Mouse (Mus musculus): ENCODE results near the gene Zfp36. TPM values are rescaled to one million over a fixed set of nuclear protein-coding genes. Genes with fewer than 3 reads are reported as not detected.

The Zfp36 gene
- total and polyA plus RNA-seq, 2 experiments from 2014 or later, result 3.0 to 3.9 TPM

DNA sequence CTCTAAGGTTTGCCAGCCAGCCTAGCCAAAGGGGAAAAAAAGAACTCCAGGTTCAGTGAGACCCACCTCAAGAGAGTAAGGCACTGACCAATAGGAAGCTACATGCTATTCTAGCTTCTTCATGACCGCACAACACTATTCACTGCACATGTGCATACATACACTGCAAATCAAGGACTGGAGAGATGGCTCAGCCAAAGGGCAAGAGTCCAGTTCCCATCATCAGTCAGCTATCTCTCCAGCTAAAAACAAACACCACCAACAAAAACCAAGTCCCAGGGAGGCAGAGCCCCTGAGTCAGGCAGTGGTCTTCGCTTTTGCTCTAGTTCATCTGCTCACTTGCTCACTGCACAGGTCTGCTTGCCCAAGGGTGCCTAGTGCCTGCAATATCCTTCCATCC, 51.8 kb downstream of the Zfp36 start:
- no peaks in the 10 kb centered on the region for H3K9me3 ChIP-seq (ENCODE audit: low read length)
- no peak overlapping the region for H3K4me3 ChIP-seq (ENCODE audit: low read length)
- WGBS, result 96% methylated on average over 2 of the region's 2 CpGs
- H3K36me3 ChIP-seq (ENCODE audit: insufficient read depth, low read length), result peaks cover 51% of the 10 kb centered on the region
- ATAC-seq, result no peak
- no peak overlapping the region for H3K27ac ChIP-seq
- H3K9ac ChIP-seq (replicated peaks; ENCODE audit: low read length), result no peak overlapping the region
- no peaks in the 10 kb centered on the region for H3K27me3 ChIP-seq (ENCODE audit: insufficient read depth, low read length)
- DNase-seq (ENCODE audit: low spot score), result no peak
- no peak overlapping the region for H3K4me2 ChIP-seq (ENCODE audit: low read depth, low read length)
- TF ChIP-seq CTCF (IDR thresholded peaks at IDR 0.05; ENCODE audit: low read depth), result no peak
- H3K4me1 ChIP-seq (ENCODE audit: insufficient read depth, low read length), result no peaks in the 10 kb centered on the region

Other genes with a start within 250 kb of the Zfp36 start
- gene Fbl, start 210.5 kb downstream of the Zfp36 start, total RNA-seq (2014; rRNA removed), result 23.5 and 24.4 TPM in 2 replicates
- gene Fbl, start 210.5 kb downstream of the Zfp36 start, polyA plus RNA-seq (2015; fragmentation: Nextera tagmentation; extraction: Ambion mirVana), result 70.7 and 73.7 TPM in 2 replicates
- gene Dyrk1b, start 200.8 kb downstream of the Zfp36 start, total RNA-seq (2014; rRNA removed), result 36.7 and 43.6 TPM in 2 replicates
- 7.8 and 8.4 TPM in 2 replicates for gene Dyrk1b, start 200.8 kb downstream of the Zfp36 start, polyA plus RNA-seq (2015; fragmentation: Nextera tagmentation; extraction: Ambion mirVana)
- 48.4 and 70.7 TPM in 2 replicates for gene Eid2, start 112.4 kb downstream of the Zfp36 start, total RNA-seq (2014; rRNA removed)
- 21.0 and 22.3 TPM in 2 replicates for gene Eid2, start 112.4 kb downstream of the Zfp36 start, polyA plus RNA-seq (2015; fragmentation: Nextera tagmentation; extraction: Ambion mirVana)
- gene Eid2b, start 102.5 kb downstream of the Zfp36 start, total RNA-seq (2014; rRNA removed), result 34.6 and 38.2 TPM in 2 replicates
- 42.3 and 45.1 TPM in 2 replicates for gene Eid2b, start 102.5 kb downstream of the Zfp36 start, polyA plus RNA-seq (2015; fragmentation: Nextera tagmentation; extraction: Ambion mirVana)
- 2.1 and 3.6 TPM in 2 replicates for gene Selenov, start 89.1 kb downstream of the Zfp36 start, total RNA-seq (2014; rRNA removed)
- gene Selenov, start 89.1 kb downstream of the Zfp36 start, polyA plus RNA-seq (2015; fragmentation: Nextera tagmentation; extraction: Ambion mirVana), result 5.1 and 7.1 TPM in 2 replicates
- 20.1 and 24.8 TPM in 2 replicates for gene Dll3, start 78.0 kb downstream of the Zfp36 start, total RNA-seq (2014; rRNA removed)
- gene Dll3, start 78.0 kb downstream of the Zfp36 start, polyA plus RNA-seq (2015; fragmentation: Nextera tagmentation; extraction: Ambion mirVana), result 17.0 and 20.2 TPM in 2 replicates
- gene Timm50, start 68.2 kb downstream of the Zfp36 start, total RNA-seq (2014; rRNA removed), result 71.6 and 82.9 TPM in 2 replicates
- gene Timm50, start 68.2 kb downstream of the Zfp36 start, polyA plus RNA-seq (2015; fragmentation: Nextera tagmentation; extraction: Ambion mirVana), result 125 and 131 TPM in 2 replicates
- 98.7 and 104 TPM in 2 replicates for gene Supt5, start 41.5 kb downstream of the Zfp36 start, total RNA-seq (2014; rRNA removed)
- 71.8 and 76.5 TPM in 2 replicates for gene Supt5, start 41.5 kb downstream of the Zfp36 start, polyA plus RNA-seq (2015; fragmentation: Nextera tagmentation; extraction: Ambion mirVana)
- 97.7 and 154 TPM in 2 replicates for gene Rps16, start 29.6 kb downstream of the Zfp36 start, total RNA-seq (2014; rRNA removed)
- 539 and 575 TPM in 2 replicates for gene Rps16, start 29.6 kb downstream of the Zfp36 start, polyA plus RNA-seq (2015; fragmentation: Nextera tagmentation; extraction: Ambion mirVana)
- 18.6 and 20.6 TPM in 2 replicates for gene Plekhg2, start 7.7 kb downstream of the Zfp36 start, total RNA-seq (2014; rRNA removed)
- 9.1 and 10.0 TPM in 2 replicates for gene Plekhg2, start 7.7 kb downstream of the Zfp36 start, polyA plus RNA-seq (2015; fragmentation: Nextera tagmentation; extraction: Ambion mirVana)
- 33.6 and 39.5 TPM in 2 replicates for gene Med29, start 12.5 kb upstream of the Zfp36 start, total RNA-seq (2014; rRNA removed)
- 42.1 and 42.9 TPM in 2 replicates for gene Med29, start 12.5 kb upstream of the Zfp36 start, polyA plus RNA-seq (2015; fragmentation: Nextera tagmentation; extraction: Ambion mirVana)
- gene Paf1, start 12.7 kb upstream of the Zfp36 start, total RNA-seq (2014; rRNA removed), result 56.7 and 67.6 TPM in 2 replicates
- gene Paf1, start 12.7 kb upstream of the Zfp36 start, polyA plus RNA-seq (2015; fragmentation: Nextera tagmentation; extraction: Ambion mirVana), result 83.0 and 84.1 TPM in 2 replicates
- gene Gmfg, start 57.2 kb upstream of the Zfp36 start, total RNA-seq (2014; rRNA removed), result 0.16 and 2.9 TPM in 2 replicates
- 5.5 and 6.2 TPM in 2 replicates for gene Gmfg, start 57.2 kb upstream of the Zfp36 start, polyA plus RNA-seq (2015; fragmentation: Nextera tagmentation; extraction: Ambion mirVana)
- 140 and 160 TPM in 2 replicates for gene Lrfn1, start 71.7 kb upstream of the Zfp36 start, total RNA-seq (2014; rRNA removed)
- 15.5 and 18.0 TPM in 2 replicates for gene Lrfn1, start 71.7 kb upstream of the Zfp36 start, polyA plus RNA-seq (2015; fragmentation: Nextera tagmentation; extraction: Ambion mirVana)
- gene Ifnl2, start 130.2 kb upstream of the Zfp36 start, total RNA-seq (2014; rRNA removed), result not detected in 2 replicates
- gene Ifnl2, start 130.2 kb upstream of the Zfp36 start, polyA plus RNA-seq (2015; fragmentation: Nextera tagmentation; extraction: Ambion mirVana), result not detected in 2 replicates
- not detected in 2 replicates for gene Ifnl3, start 142.6 kb upstream of the Zfp36 start, total RNA-seq (2014; rRNA removed)
- gene Ifnl3, start 142.6 kb upstream of the Zfp36 start, polyA plus RNA-seq (2015; fragmentation: Nextera tagmentation; extraction: Ambion mirVana), result not detected in 2 replicates
- gene Sycn, start 160.6 kb upstream of the Zfp36 start, total RNA-seq (2014; rRNA removed), result not detected in 2 replicates
- gene Sycn, start 160.6 kb upstream of the Zfp36 start, polyA plus RNA-seq (2015; fragmentation: Nextera tagmentation; extraction: Ambion mirVana), result not detected in 2 replicates
- gene Nccrp1, start 167.0 kb upstream of the Zfp36 start, total RNA-seq (2014; rRNA removed), result not detected in 2 replicates
- 0.34 TPM in 2 replicates for gene Nccrp1, start 167.0 kb upstream of the Zfp36 start, polyA plus RNA-seq (2015; fragmentation: Nextera tagmentation; extraction: Ambion mirVana)
- gene Samd4b, start 217.9 kb upstream of the Zfp36 start, total RNA-seq (2014; rRNA removed), result 58.8 and 60.5 TPM in 2 replicates
- 17.7 and 19.7 TPM in 2 replicates for gene Samd4b, start 217.9 kb upstream of the Zfp36 start, polyA plus RNA-seq (2015; fragmentation: Nextera tagmentation; extraction: Ambion mirVana)
- 14.8 and 20.3 TPM in 2 replicates for gene Pak4, start 217.9 kb upstream of the Zfp36 start, total RNA-seq (2014; rRNA removed)
- gene Pak4, start 217.9 kb upstream of the Zfp36 start, polyA plus RNA-seq (2015; fragmentation: Nextera tagmentation; extraction: Ambion mirVana), result 13.2 and 14.0 TPM in 2 replicates

Data from hindbrain, postnatal 0 days (tissue).